Mouse (Mus musculus): Measurements from ENCODE around the gene Ntf5.
A peak's percentile ranks its signal among the peaks of the same experiment; 100 is the strongest.
"Not testable (repeated sequence)": the region's sequence is repeated elsewhere in the genome, so short reads cannot be mapped to it uniquely, and the experiment has no call there.

Gene Ntf5

GRCm38 (mm10) chr7:45413113-45413863 is at the start of gene Ntf5:
Gene Ntf5, plus strand, starts transcription at chr7:45413695.
- no peak for DNase-seq

DNA sequence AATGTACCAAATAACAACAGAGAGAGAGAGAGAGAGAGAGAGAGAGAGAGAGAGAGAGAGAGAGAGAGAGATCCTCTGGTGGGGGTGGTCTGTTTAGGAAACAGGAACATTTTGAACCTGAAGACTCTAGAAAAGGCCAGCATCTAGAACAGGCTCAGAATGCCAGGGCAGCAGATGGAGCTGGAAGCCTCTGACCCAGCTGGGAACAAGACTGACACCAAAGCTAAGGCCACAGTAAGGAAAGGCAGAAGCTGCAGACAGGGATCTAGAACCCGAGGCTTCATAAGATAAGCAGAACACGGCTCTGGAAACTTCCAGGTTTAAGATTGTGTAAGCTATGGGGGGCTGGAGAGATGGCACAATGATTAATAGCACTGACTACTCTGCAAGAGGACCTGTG is 49.5 kb upstream of the Ntf5 start:
- no peak for DNase-seq

- DNase-seq = peak; percentile 56
Observed at GRCm38 (mm10) chr7:45365742-45366651, 47.5 kb upstream of the Ntf5 start.

GRCm38 (mm10) chr7:45366652-45367019 is 46.9 kb upstream of the Ntf5 start, which contains the start of gene Ppfia3:
Gene Ppfia3, minus strand, starts transcription at chr7:45367019.
- no peak for DNase-seq

GRCm38 (mm10) chr7:45367020-45367880 is 46.2 kb upstream of the Ntf5 start:
- peak; percentile 98 for DNase-seq

- DNase-seq = no peak
Observed at GRCm38 (mm10) chr7:45368178-45368577, 45.3 kb upstream of the Ntf5 start.

- DNase-seq = no peak
Observed at GRCm38 (mm10) chr7:45369022-45369745, 44.3 kb upstream of the Ntf5 start.

DNA sequence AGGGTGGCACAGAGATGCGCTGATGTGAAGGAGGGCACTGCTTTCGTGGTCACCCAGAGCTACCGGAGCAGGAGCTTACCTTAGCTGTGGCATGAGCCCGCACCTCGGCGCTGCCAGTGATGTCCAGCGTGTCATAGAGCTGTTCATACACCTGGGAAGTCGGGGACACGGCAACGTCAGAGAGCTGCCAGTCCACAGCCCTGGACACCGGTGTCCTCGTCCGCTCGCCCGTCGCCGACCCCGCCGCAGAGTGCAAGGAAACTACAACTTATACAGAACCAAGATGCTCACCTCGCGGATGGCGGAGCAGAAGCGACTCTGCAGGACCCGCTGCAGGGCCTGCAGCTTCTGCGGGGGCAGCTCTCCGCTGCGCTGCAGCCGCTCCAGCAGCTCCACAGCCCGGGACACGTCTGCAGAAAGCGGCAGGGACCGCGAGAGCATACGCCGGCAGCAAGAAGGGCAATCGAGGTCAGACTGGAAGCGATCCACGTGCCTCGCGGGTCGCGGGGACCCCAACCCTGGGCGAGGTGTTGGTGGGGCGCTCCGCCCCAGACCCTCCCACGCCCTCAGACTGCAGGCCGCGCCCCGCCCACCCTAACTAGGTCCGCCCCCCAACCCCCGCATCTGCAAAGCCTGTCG is 43.5 kb upstream of the Ntf5 start:
- DNase-seq = no peak

DNA sequence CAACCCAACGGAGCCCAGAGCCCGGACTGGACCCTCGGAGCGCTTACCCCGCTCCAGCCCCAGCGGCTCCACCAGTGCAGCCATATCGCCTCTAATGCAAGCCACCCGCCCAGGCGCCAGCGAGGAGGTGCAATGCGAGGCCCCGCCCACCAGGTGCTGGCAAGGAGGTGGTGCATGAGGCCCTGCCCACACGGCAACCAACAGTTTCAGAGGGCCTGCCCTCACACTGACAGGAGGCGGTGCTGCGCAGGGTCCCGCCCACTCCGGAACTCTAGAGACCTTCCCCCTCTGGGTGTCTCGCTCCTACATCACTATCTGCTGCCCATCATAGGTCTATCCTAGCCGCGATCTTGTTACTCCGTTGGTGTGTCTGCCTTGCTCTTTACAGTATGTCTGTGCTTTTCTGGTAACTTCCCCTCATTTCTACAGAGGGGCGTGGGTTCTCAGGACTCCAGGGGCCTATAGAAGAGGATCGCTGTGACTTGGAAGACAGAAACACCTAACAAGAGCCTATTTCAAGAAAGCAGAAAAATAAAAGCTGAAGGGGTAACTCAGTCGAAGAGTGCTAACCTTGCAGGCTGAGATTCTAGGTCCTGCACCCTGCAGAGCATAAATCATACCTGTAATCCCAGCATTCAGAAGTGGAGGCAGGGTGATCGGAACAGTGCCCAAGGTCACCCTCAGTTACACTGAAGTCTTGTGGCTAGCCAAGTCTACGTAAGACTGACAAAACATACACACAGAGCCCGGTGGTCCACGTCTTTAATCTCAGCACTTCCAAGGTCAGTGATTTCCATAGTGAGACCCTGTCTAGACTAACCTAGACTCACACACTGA is 42.8 kb upstream of the Ntf5 start, which contains the start of gene Lin7b:
Lin7b (minus strand) TSS at position 109 of the 837 bp plus-strand sequence.
- DNase-seq = peak; percentile 88

DNA sequence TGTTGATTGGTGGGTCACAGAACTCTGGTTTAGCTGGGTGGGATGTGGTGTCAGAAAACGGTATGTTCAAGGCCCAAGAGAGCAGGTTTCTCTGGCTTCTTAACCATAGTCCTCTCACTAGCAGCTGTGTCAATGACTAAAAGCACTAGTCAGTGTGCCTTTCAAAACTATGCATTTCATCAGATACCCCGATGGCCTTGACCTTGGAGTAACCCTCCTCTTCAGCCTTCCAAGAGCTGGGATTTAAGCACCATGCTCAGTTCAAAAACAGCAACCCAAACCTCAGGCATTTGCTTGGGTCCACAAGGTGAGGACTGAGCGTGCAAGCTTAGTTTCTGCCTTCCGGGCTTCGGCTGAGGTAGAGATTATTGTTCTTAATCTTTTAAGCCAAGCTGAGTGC is 41.1 kb upstream of the Ntf5 start:
- DNase-seq = no peak

DNA sequence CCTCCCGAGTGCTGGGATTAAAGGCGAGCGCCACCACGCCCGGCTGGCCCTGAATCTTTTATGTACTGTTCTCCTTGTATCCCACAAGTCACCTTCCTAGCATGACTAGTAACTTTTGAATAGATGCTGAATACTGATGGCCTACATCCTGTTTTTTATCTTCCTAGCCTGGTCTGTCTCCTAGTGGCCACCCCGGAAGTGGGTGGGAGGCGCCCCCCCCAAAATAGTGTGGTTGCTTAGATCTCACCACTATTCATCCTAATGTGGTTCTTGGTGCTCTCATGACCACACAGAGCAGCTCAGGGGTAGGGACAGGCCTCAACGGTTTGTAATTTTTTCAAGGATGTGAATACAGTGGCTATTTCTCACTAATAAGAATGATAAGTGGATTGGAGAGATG is 38.9 kb upstream of the Ntf5 start:
- DNase-seq = no peak

DNA sequence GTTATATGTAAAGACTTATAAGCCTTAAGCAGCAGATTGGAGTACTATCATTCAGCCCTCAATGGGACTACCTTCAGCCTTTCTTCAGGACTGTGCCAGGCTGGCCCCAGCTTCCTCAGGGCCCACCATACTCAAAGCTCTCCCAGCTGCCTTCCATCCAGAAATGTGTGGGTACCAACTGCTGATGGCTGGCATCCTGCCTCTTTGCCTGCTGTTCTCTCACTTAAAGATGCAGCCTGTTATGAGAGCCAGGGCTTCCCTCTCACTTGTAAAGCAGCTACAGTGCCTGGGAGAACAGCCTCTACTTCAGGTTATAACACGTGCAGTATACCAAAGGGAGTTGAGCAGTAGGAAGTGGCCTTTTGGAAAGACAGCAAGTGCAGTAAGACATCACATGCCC is 37.4 kb upstream of the Ntf5 start:
- no peak for DNase-seq

DNA sequence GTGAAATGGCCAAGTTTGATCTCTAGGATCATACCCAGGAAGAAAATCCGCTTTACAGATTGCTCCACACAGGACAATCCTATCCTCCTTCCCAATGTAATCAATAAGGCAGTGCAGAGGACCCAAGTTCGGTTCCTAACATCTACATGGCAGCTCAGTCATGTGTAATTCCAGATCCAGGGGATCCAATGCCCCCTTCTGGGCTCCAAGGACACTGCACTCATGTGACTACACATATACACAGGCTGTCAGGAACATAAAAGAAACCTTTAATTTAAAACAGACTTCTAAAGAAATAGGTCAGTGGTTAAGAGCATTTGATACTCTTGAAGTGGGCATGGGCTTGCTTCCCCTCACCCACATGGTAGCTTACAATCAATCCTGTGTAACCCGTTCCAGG is 27.4 kb upstream of the Ntf5 start:
- DNase-seq = no peak

GRCm38 (mm10) chr7:45395129-45395541 is 18.4 kb upstream of the Ntf5 start:
- no peak for DNase-seq

- peak; percentile 99 for DNase-seq
Observed at GRCm38 (mm10) chr7:45395578-45396336, 17.7 kb upstream of the Ntf5 start, which contains the start of gene Snrnp70. Gene Snrnp70, minus strand, starts transcription at chr7:45395742.

- not testable (repeated sequence) for DNase-seq
Observed at GRCm38 (mm10) chr7:45396337-45396775, 17.1 kb upstream of the Ntf5 start.

- DNase-seq = no peak
Observed at GRCm38 (mm10) chr7:45396787-45397186, 16.7 kb upstream of the Ntf5 start.

- no peak for DNase-seq
Observed at GRCm38 (mm10) chr7:45401521-45402085, 11.9 kb upstream of the Ntf5 start.

- peak; percentile 77 for DNase-seq
Observed at GRCm38 (mm10) chr7:45403532-45404261, 9.8 kb upstream of the Ntf5 start.
